Mouse (Mus musculus) urinary bladder, postnatal 10 days (tissue): Measurements from ENCODE around the gene Arl6ip4.

Experiments used
- DNase-seq: peaks from one replicate; pipeline ENCODE4 v3.0.0; 2022; ENCODE audit warnings: low spot score

The Arl6ip4 gene

DNA sequence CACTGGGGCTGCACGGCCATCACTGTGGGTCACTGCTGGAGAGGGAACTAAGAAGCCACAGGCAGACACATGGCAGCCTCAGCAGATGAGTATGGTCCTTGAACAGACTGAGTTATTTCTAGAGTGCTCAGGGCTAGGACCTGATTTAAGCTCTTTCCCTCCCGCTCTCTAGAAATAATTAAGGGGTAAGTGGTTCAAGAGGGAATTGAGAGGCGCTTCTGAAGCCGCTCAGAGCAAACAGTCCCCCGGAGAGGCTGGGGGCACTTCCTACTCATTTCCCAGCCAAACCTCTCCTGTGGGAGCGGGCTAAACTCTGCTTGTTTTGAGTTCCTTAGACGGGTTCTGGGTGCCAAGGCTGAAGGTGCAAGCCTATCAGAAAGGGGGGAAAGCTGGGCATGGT, 35.0 kb downstream of the Arl6ip4 start:
- DNase-seq, result no peak

DNA sequence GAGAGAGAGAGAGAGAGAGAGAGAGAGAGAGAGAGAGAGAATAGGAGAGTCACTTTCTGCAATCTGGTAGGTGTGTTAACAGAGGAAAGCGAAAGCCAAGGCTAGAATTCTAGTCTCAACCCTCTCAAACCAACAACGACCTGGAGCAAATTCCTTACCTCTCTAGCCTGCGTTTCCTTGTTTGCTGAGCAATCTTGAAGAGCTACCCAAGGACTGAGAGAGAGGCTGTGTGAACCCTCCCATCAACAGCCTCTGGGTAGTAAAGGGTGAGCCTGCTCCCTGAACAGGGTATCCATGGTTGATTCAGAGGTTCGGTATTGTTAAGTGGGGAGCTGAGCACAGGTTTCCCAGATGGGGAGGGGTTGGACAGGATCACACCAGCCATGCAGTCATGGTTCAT, 36.8 kb downstream of the Arl6ip4 start:
- no peak for DNase-seq

DNA sequence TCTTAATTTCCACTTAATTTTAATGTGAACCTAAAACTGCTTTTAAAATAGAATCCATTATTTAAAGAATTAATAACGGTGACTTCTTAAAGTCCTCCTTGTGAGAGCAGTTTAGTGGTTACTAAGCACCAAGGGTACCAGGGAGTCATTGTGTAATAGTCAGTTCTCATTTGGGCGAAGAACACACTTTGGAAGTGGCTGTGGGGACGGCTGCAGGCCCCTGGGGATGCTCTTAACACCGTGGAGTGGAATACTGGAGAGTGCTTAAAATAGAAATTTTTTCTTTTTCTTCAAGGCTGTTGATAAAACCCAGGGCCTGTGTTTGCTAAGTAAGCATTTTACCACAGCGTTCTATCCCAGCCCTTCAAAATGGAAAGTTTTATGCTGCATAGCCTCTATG, 40.1 kb downstream of the Arl6ip4 start:
- DNase-seq, result no peak

DNA sequence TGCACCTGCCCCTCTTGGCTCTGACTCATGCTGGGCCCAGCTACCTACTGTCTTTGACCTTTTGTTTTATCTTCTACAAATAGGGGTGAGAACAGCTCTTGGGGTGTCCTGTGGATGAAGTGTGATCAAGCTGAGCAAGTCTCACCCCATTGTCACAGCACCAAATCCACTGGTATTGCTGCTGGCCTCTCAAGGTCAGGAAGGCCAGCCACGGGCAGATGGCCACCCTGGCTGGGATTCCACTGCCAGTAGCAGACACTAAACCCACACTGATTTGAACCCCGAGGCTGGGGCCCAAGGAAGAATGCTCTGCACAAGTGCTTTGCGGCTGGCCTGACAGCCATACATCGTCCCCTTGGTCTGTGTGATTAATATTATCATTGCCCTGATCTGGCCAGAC, 42.4 kb downstream of the Arl6ip4 start:
- no peak for DNase-seq

DNA sequence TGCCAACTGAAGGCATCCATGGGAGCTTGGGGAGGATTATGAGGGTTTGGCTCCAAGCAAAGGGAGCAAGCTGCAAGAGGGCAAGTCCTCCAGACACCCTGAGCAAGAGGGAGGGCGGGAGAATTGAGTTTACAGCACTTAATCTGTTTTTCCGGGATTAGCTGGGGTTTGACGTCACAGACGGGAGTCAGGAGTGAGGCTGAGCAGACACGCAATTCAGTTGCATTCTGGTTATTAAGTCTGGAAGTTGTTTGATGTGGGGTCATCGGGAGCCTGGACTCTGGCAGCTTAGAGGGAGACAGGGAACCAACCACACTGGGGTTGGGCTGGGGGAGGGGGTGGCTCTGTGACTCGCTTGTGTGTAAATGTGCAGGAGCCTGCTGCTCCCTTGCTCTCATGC, 43.6 kb downstream of the Arl6ip4 start:
- DNase-seq, result no peak

DNA sequence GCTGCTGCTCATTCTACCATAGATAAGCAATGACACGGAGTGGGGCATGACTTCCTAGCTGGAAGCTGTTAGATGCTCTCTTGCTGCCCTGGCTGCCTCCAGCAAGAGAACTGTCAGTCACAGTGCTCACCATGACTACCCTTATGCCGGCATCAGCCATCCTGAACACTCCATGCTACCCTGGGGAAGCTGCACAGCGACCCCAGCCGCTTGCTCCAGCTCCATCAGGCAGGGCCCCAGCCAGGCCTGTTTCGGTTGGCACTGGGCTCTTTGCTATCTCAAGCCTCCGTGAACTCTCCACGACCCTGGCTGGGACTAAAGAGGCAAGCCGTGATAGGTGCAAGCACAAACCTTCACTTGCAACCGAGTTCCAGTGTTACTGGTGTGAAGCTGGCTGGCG, 45.9 kb downstream of the Arl6ip4 start:
- no peak for DNase-seq

DNA sequence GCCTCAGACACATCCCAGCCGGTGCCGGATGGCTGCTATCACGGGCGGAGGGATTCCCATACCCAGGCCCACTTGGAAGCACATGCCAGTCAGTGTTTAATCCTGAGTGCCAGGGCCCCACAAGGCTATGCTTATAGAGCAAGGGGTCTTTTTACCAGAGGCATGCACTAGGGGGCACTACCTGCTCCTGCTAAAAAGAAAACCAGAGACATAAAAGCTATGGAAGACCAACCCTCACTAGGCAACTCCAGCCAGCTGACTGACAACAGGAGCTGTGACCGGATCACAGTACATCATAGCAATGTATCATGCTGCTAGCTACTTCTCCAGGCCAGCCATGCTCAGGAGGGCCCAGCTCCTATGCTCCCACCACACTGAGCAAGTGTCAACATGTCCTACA, 46.7 kb downstream of the Arl6ip4 start:
- DNase-seq, result no peak

DNA sequence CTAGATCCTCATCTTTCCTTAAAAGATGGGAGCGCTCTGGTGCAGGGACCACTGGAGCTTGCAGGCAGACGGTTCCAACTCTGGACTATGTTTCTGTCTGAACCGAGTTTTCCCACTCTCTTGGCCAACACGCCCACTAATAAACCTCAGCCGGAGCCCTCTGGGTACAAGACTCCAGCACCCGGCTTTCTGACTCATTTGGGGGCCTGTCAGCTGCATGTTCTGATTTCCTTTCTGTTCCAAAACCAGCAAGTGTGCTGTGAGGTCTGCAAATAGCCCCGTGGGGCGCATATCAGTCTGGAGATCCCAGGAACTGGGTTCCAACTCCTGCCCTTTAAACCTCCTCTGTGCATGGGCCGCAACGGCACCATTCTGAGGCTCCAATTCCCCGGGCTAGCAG, 47.6 kb downstream of the Arl6ip4 start:
- no peak for DNase-seq

DNA sequence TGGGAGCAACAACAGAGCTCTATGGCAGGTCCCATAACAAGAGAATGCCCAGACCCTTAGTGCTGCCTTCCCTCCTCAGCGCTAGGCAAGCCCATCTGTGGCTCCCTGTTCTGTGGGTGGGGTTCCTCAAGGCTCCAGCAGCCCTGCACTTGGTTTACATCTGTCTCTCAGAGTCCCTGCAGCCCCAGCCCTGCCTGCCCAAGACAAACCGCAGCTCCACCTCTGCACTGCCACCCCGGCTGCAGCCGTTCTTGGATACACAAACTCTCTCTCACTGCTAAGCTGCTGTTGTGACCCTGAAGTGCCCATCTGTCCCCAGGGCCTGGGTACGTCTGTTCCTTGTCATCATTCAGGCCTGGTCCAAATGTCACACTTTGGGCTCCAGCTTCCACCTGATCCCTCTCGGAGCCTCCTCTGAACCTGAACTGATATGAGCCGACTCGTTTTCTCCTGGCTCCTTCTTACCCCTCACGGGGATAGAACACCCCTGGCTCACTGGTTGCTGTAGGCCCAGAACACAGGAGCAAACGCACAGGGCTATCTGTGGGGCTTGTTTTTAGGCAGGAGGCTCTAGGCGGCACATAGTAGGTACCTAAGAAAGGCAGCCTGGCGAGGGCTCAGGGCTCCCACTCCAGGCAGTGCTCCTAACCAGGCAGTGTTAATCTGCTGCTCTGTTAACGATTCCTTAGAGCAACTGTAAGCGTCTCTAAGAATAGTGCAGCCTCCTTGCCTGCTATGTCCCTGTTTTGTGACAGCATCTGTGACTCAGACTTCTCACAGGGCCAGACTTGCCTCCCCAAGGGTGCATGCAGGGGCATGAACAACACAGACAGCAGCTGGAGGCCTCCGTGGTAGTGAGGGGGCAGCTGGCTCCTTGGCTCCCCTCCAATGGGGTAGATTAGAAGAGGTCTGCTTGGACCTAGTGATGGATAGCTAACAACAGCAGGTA, 50.0 kb downstream of the Arl6ip4 start:
- DNase-seq, result no peak

DNA sequence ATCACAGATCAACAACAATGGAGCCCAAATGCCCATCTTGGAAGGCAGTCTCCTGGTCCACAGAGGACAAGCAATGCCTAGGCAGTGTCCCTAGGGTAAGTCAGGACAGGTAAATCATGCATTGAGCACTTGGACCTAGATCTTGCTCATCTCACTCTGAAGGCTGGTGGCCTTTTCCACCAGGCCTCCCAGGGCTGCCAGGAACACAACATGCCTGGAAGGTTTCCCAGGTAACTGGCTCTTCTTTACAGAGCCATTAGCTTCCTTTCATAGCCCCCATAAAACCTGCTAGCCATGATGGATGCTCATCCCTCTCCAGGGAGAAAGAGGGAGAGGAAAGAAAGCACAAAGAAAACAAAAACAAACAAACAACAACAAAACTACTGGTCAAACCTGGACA, 50.9 kb downstream of the Arl6ip4 start:
- DNase-seq, result no peak

DNA sequence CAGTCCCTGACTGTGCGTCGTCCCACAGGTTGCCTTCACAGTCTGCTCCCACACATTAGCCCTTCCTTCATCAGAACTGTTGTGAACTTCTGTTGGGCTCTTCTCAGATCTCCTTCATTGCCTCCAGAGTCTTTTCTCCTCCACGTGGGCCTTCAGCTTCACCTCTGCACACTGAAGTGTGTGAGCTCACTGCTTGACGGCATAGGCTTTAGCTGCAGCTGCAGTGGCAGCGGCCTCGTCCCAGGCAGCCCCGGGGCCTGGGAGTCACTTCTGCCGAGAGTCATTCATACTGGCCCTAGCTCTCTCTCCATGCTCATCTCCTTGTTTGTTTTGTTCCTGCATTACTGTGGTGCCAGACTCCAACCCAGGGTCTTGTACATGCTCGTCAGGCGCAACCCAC, 51.7 kb downstream of the Arl6ip4 start:
- DNase-seq, result no peak
